Mouse (Mus musculus): ENCODE measurements around the gene Gstt1.
"Not testable (repeated sequence)": the region's sequence is repeated elsewhere in the genome, so short reads cannot be mapped to it uniquely, and the experiment has no call there.

- not testable (repeated sequence) for TF ChIP-seq CTCF (IDR thresholded peaks at IDR 0.05 in 2 of 3, conservative IDR thresholded peaks at IDR 0.05 in 1 of 3; ENCODE audit: control insufficient read depth in 1 of 3, insufficient read depth in 1 of 3, low read depth in 2 of 3, low read length in 3 of 3, poor library complexity in 1 of 3, severe bottlenecking in 1 of 3); ZNF384 (IDR thresholded peaks at IDR 0.05; ENCODE audit: low read depth, low read length); EP300 (IDR thresholded peaks at IDR 0.05; ENCODE audit: low read depth in 1 of 2, low read length in 2 of 2)
Measured at GRCm38 (mm10) chr10:75843898-75844297, 45.5 kb upstream of the Gstt1 start.

Measured in MEL (cell line).